Mouse (Mus musculus) midbrain, postnatal 0 days (tissue): ENCODE data around the gene Rundc3a. TPM values are rescaled to one million over a fixed set of nuclear protein-coding genes. Genes with fewer than 3 reads are reported as not detected.

Experiments used
- ATAC-seq: fragments of 200-750 bp; cut with Nextera tagmentation; 2 replicates; pipeline ENCODE4 v1.8.0; 2017; ENCODE audit warnings: moderate number of reproducible peaks, mild to moderate bottlenecking, moderate TSS enrichment, moderate library complexity; ENCODE audit not compliant: low FRiP score
- DNase-seq: peaks from one replicate; pipeline ENCODE4 v3.0.0-alpha.2; 2015; ENCODE audit warnings: low spot score
- H3K27ac ChIP-seq: fragments of 300-500 bp; sonication (generic); 2 replicates; pipeline ENCODE4 v1.5.1; 2014; ENCODE audit warnings: low read depth, mild to moderate bottlenecking, low read length, mixed read lengths
- H3K27me3 ChIP-seq: fragments of 300-500 bp; sonication (generic); 2 replicates; pipeline ENCODE4 v1.6.1; 2014; ENCODE audit warnings: low read length, control low read depth, mixed read lengths; ENCODE audit not compliant: insufficient read depth
- H3K36me3 ChIP-seq: fragments of 300-500 bp; sonication (generic); 2 replicates; pipeline ENCODE4 v1.6.1; 2014; ENCODE audit warnings: low read length, control low read depth, mixed read lengths; ENCODE audit not compliant: insufficient read depth
- H3K4me1 ChIP-seq: fragments of 300-500 bp; sonication (generic); 2 replicates; pipeline ENCODE4 v1.6.1; 2014; ENCODE audit warnings: mild to moderate bottlenecking, control low read depth, antibody characterized with exemption, low read length, mixed read lengths; ENCODE audit not compliant: insufficient read depth
- H3K4me2 ChIP-seq: fragments of 300-500 bp; sonication (generic); 2 replicates; pipeline ENCODE4 v1.6.1; 2014; ENCODE audit warnings: low read depth, mild to moderate bottlenecking, low read length, mixed read lengths; ENCODE audit not compliant: poor library complexity, severe bottlenecking
- H3K4me3 ChIP-seq: fragments of 300-500 bp; sonication (generic); 2 replicates; pipeline ENCODE4 v1.5.1; 2014; ENCODE audit warnings: low read depth, mild to moderate bottlenecking, low read length, moderate library complexity
- H3K9ac ChIP-seq: fragments of 300-500 bp; sonication (generic); replicated peaks from 2 replicates; pipeline ENCODE4 v1.6.1; 2014; ENCODE audit warnings: mild to moderate bottlenecking, low read length, moderate library complexity, mixed read lengths; ENCODE audit not compliant: poor library complexity, severe bottlenecking
- H3K9me3 ChIP-seq: fragments of 300-500 bp; sonication (generic); 2 replicates; pipeline ENCODE4 v1.6.1; 2016; ENCODE audit warnings: low read length, control low read depth
- CTCF ChIP-seq: IDR thresholded peaks from 2 replicates; pipeline ENCODE4 v1.5.1; 2016; ENCODE audit warnings: antibody characterized with exemption, mild to moderate bottlenecking
- WGBS: fragments of 180-500 bp; shearing (Covaris S2); extraction: QIAGEN DNeasy Blood & Tissue Kit; methylation state at CpG from one replicate; pipeline ENCODE4 v1.1.7; 2014; 5-methylcytosine and 5-hydroxymethylcytosine counted together
- polyA plus RNA-seq: library from polyadenylated mRNA; unstranded; fragments of >200 nt; fragmentation: Nextera tagmentation; extraction: Ambion mirVana; gene quantifications from 2 replicates; pipeline ENCODE4 v1.2.1, GENCODE M21; 2015
- total RNA-seq: library from RNA; depleted of rRNA; stranded (reverse); fragments of >200 nt; gene quantifications from 2 replicates; pipeline ENCODE4 v1.2.3, GENCODE M21; 2014

The Rundc3a gene
- total and polyA plus RNA-seq, 2 experiments from 2014 or later: 133 to 397 TPM

- 93% methylated on average over 11 of the region's 11 CpGs for WGBS
- peaks cover 52% of the 10 kb centered on the region for H3K36me3 ChIP-seq
- ATAC-seq: no peak
Measured at GRCm38 (mm10) chr11:102434816-102435705, 41.9 kb downstream of the Rundc3a start.

GRCm38 (mm10) chr11:102435754-102436470 is 42.7 kb downstream of the Rundc3a start:
- Histone ChIP-seq H3K4me1 (peaks cover 11% of the 10 kb centered on the region; the same call in 1 of the 2 replicates), H3K4me3 (no peak overlapping the region), H3K9me3 (no peaks in the 10 kb centered on the region), H3K9ac (no peak overlapping the region), H3K27me3 (no peaks in the 10 kb centered on the region; the same call in 1 of the 2 replicates), H3K27ac (no peak overlapping the region), H3K4me2 (no peak overlapping the region), H3K36me3 (peaks cover 58% of the 10 kb centered on the region)
- DNase-seq: no peak
- WGBS: 91% methylated on average over 18 of the region's 18 CpGs
- TF ChIP-seq CTCF: no peak
- ATAC-seq: no peak

More at GRCm38 (mm10) chr11:102434816-102435705, 41.9 kb downstream of the Rundc3a start:
- DNase-seq: no peak
- no peak overlapping the region for H3K9ac ChIP-seq
- no peak overlapping the region for H3K27ac ChIP-seq
- H3K9me3 ChIP-seq: no peaks in the 10 kb centered on the region
- H3K4me1 ChIP-seq: peaks cover 11% of the 10 kb centered on the region; the same call in 1 of the 2 replicates
- no peak overlapping the region for H3K4me2 ChIP-seq
- H3K4me3 ChIP-seq: no peak overlapping the region
- no peaks in the 10 kb centered on the region; the same call in 1 of the 2 replicates for H3K27me3 ChIP-seq
- TF ChIP-seq CTCF: no peak

GRCm38 (mm10) chr11:102436471-102436790 is 43.2 kb downstream of the Rundc3a start:
- ATAC-seq (no peak), DNase-seq (no peak)
- no peaks in the 10 kb centered on the region for H3K9me3 ChIP-seq
- H3K27me3 ChIP-seq: no peaks in the 10 kb centered on the region; the same call in 1 of the 2 replicates
- H3K9ac ChIP-seq: no peak overlapping the region
- H3K36me3 ChIP-seq: peaks cover 63% of the 10 kb centered on the region
- no peak for TF ChIP-seq CTCF
- peaks cover 11% of the 10 kb centered on the region; the same call in 1 of the 2 replicates for H3K4me1 ChIP-seq
- WGBS: 84% methylated on average over 10 of the region's 10 CpGs
- H3K4me2 ChIP-seq: no peak overlapping the region
- H3K27ac ChIP-seq: no peak overlapping the region
- no peak overlapping the region for H3K4me3 ChIP-seq

GRCm38 (mm10) chr11:102437120-102438061 is 44.2 kb downstream of the Rundc3a start:
- peak; percentile 37 for TF ChIP-seq CTCF

More at GRCm38 (mm10) chr11:102437120-102438061, 44.2 kb downstream of the Rundc3a start:
- H3K27me3 ChIP-seq: no peaks in the 10 kb centered on the region; the same call in 1 of the 2 replicates
- H3K36me3 ChIP-seq: peaks cover 68% of the 10 kb centered on the region
- WGBS: 7% methylated on average over 61 of the region's 87 CpGs
- ATAC-seq (no peak), DNase-seq (peak; percentile 73)
- H3K4me2 ChIP-seq: peak overlapping the region; percentile 53
- H3K4me3 ChIP-seq: peak overlapping the region; percentile 24
- H3K9me3 ChIP-seq: no peaks in the 10 kb centered on the region
- H3K4me1 ChIP-seq: peaks cover 11% of the 10 kb centered on the region; the same call in 1 of the 2 replicates
- peak overlapping the region; percentile 57 for H3K27ac ChIP-seq
- peak overlapping the region; percentile 52 for H3K9ac ChIP-seq
